Mouse (Mus musculus): ENCODE measurements around the gene Slc30a6. TPM values are rescaled to one million over a fixed set of nuclear protein-coding genes. Genes with fewer than 3 reads are reported as not detected.
"Not testable (repeated sequence)": the region's sequence is repeated elsewhere in the genome, so short reads cannot be mapped to it uniquely, and the experiment has no call there.

Gene Slc30a6
- total and polyA plus RNA-seq, 2 experiments from 2014 or later, result 16.7 to 23.5 TPM

GRCm38 (mm10) chr17:74463510-74463909, 68.1 kb downstream of the Slc30a6 start:
- no peak for DNase-seq (ENCODE audit: low spot score)

DNA sequence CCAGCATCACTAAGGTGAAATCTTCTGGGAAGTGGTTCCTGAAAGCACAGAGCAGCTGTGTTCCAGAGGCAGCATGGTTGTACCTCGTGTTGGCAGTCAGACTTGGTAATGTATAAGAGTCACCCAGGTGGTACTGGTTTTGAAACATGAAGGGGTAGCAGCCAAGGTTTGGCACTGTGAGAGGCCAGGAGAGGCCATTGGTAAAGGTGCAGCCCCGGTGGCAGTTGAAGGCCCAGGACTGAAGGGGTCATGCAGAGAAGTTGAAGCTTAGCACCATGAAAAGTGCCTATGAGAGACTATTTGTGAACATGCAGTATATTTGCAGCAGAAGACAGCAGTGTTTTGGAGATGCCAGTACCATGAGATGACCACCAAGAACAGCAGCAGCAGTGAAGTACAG, 72.6 kb downstream of the Slc30a6 start:
- H3K9me3 ChIP-seq (ENCODE audit: low read length); H3K4me2 ChIP-seq (ENCODE audit: low read depth, low read length, poor library complexity, severe bottlenecking); H3K4me1 ChIP-seq (ENCODE audit: insufficient read depth, low read length); ATAC-seq (ENCODE audit: low FRiP score); H3K27me3 ChIP-seq (ENCODE audit: insufficient read depth, low read length); H3K36me3 ChIP-seq (ENCODE audit: insufficient read depth, low read length); H3K4me3 ChIP-seq (ENCODE audit: low read depth, low read length); H3K27ac ChIP-seq (ENCODE audit: low read depth, low read length); H3K9ac ChIP-seq (replicated peaks; ENCODE audit: low read length, poor library complexity, severe bottlenecking); DNase-seq (ENCODE audit: low spot score): not testable (repeated sequence)
- 89% methylated on average over 2 of the region's 2 CpGs for WGBS

More at GRCm38 (mm10) chr17:74463510-74463909, 68.1 kb downstream of the Slc30a6 start:
- no peaks in the 10 kb centered on the region for H3K36me3 ChIP-seq (ENCODE audit: insufficient read depth, low read length)
- no peak overlapping the region for H3K4me3 ChIP-seq (ENCODE audit: low read depth, low read length)
- ATAC-seq (ENCODE audit: low FRiP score), result no peak
- no peak overlapping the region for H3K4me2 ChIP-seq (ENCODE audit: low read depth, low read length, poor library complexity, severe bottlenecking)
- TF ChIP-seq CTCF (IDR thresholded peaks at IDR 0.05), result no peak
- no peaks in the 10 kb centered on the region for H3K27me3 ChIP-seq (ENCODE audit: insufficient read depth, low read length)
- no peak overlapping the region for H3K27ac ChIP-seq (ENCODE audit: low read depth, low read length)
- H3K4me1 ChIP-seq (ENCODE audit: insufficient read depth, low read length), result no peaks in the 10 kb centered on the region
- no peaks in the 10 kb centered on the region for H3K9me3 ChIP-seq (ENCODE audit: low read length)
- H3K9ac ChIP-seq (replicated peaks; ENCODE audit: low read length, poor library complexity, severe bottlenecking), result no peak overlapping the region

DNA sequence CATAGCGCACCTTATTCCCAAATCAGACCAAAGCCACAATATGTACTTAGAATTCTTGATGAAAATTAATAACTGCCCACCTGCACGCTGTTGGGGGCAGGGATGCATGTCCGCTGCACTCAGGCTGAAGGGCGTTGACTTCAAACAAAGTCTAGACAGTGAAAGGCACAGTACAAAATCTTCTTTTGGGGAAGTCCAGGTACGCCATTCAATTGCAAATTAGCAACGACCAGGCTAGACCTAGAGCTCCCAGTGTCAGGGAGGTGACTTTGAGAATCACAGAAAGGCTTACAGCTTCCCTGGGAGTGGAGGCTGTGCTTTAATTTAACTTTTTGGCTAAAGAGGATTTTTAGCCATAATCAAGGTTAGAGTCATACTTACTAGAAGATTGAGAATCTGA, 74.7 kb downstream of the Slc30a6 start:
- not testable (repeated sequence) for H3K27ac ChIP-seq (ENCODE audit: low read depth, low read length); H3K9ac ChIP-seq (replicated peaks; ENCODE audit: low read length, poor library complexity, severe bottlenecking); ATAC-seq (ENCODE audit: low FRiP score); H3K4me1 ChIP-seq (ENCODE audit: insufficient read depth, low read length); H3K36me3 ChIP-seq (ENCODE audit: insufficient read depth, low read length); DNase-seq (ENCODE audit: low spot score); H3K27me3 ChIP-seq (ENCODE audit: insufficient read depth, low read length); H3K4me3 ChIP-seq (ENCODE audit: low read depth, low read length); H3K4me2 ChIP-seq (ENCODE audit: low read depth, low read length, poor library complexity, severe bottlenecking); H3K9me3 ChIP-seq (ENCODE audit: low read length)
- 76% methylated on average over 6 of the region's 6 CpGs for WGBS

Other genes with a start within 250 kb of the Slc30a6 start
- gene Memo1, start 100.1 kb upstream of the Slc30a6 start, total RNA-seq (2014; rRNA removed), result 45.5 and 54.4 TPM in 2 replicates
- 36.8 and 37.5 TPM in 2 replicates for gene Memo1, start 100.1 kb upstream of the Slc30a6 start, polyA plus RNA-seq (2015; fragmentation: Nextera tagmentation; extraction: Ambion mirVana)
- gene Dpy30, start 71.7 kb upstream of the Slc30a6 start, total RNA-seq (2014; rRNA removed), result 64.0 and 68.0 TPM in 2 replicates
- 228 and 230 TPM in 2 replicates for gene Dpy30, start 71.7 kb upstream of the Slc30a6 start, polyA plus RNA-seq (2015; fragmentation: Nextera tagmentation; extraction: Ambion mirVana)
- 121 and 158 TPM in 2 replicates for gene Spast, start 56.6 kb upstream of the Slc30a6 start, total RNA-seq (2014; rRNA removed)
- 22.9 and 27.4 TPM in 2 replicates for gene Spast, start 56.6 kb upstream of the Slc30a6 start, polyA plus RNA-seq (2015; fragmentation: Nextera tagmentation; extraction: Ambion mirVana)
- 0.05 and 0.16 TPM in 2 replicates for gene Nlrc4, start 63.5 kb downstream of the Slc30a6 start, total RNA-seq (2014; rRNA removed)
- gene Nlrc4, start 63.5 kb downstream of the Slc30a6 start, polyA plus RNA-seq (2015; fragmentation: Nextera tagmentation; extraction: Ambion mirVana), result 0.30 and 0.34 TPM in 2 replicates
- gene Yipf4, start 93.9 kb downstream of the Slc30a6 start, total RNA-seq (2014; rRNA removed), result 40.5 and 41.8 TPM in 2 replicates
- gene Yipf4, start 93.9 kb downstream of the Slc30a6 start, polyA plus RNA-seq (2015; fragmentation: Nextera tagmentation; extraction: Ambion mirVana), result 46.8 and 51.7 TPM in 2 replicates
- gene Birc6, start 132.7 kb downstream of the Slc30a6 start, total RNA-seq (2014; rRNA removed), result 136 and 144 TPM in 2 replicates
- gene Birc6, start 132.7 kb downstream of the Slc30a6 start, polyA plus RNA-seq (2015; fragmentation: Nextera tagmentation; extraction: Ambion mirVana), result 96.2 and 120 TPM in 2 replicates